Mouse (Mus musculus) liver, adult 2 months (tissue): ENCODE data around the gene Igsf8. TPM values are rescaled to one million over a fixed set of nuclear protein-coding genes. Genes with fewer than 3 reads are reported as not detected.
A peak's percentile ranks its signal among the peaks of the same experiment; 100 is the strongest.

Experiments used
- DNase-seq: peaks from one replicate; pipeline ENCODE4 v3.0.0-alpha.2; 2011; ENCODE audit warnings: low read depth, low spot score; ENCODE audit errors: extremely low read depth
- H3K27ac ChIP-seq: fragments of 200-500 bp; replicated peaks from 2 replicates; pipeline ENCODE4 v1.5.1; 2012; ENCODE audit warnings: low read depth, mild to moderate bottlenecking, control low read depth, inconsistent platforms, low read length; ENCODE audit not compliant: insufficient read depth
- H3K27me3 ChIP-seq: fragments of 200-500 bp; 2 replicates; pipeline ENCODE4 v1.6.1; 2012; ENCODE audit warnings: mild to moderate bottlenecking, moderate library complexity, low read length, inconsistent platforms; ENCODE audit not compliant: control insufficient read depth, insufficient read depth
- H3K36me3 ChIP-seq: fragments of 200-500 bp; 2 replicates; pipeline ENCODE4 v1.6.1; 2012; ENCODE audit warnings: low read length, inconsistent platforms; ENCODE audit not compliant: control insufficient read depth, insufficient read depth
- H3K4me1 ChIP-seq: fragments of 200-500 bp; 2 replicates; pipeline ENCODE4 v1.6.1; 2011; ENCODE audit warnings: low read length; ENCODE audit not compliant: control insufficient read depth, insufficient read depth
- H3K4me3 ChIP-seq: fragments of 200-500 bp; 2 replicates; pipeline ENCODE4 v1.5.1; 2011; ENCODE audit warnings: low read depth, mild to moderate bottlenecking, control low read depth, low read length, moderate library complexity; ENCODE audit not compliant: insufficient read depth
- H3K79me2 ChIP-seq: fragments of 200-500 bp; 2 replicates; pipeline ENCODE4 v1.6.1; 2012; ENCODE audit warnings: inconsistent platforms, mild to moderate bottlenecking, low read length, moderate library complexity; ENCODE audit not compliant: control insufficient read depth, insufficient read depth
- H3K9ac ChIP-seq: fragments of 200-500 bp; 2 replicates; pipeline ENCODE4 v1.6.1; 2012; ENCODE audit warnings: low read depth, mild to moderate bottlenecking, control low read depth, inconsistent platforms, low read length
- CTCF ChIP-seq: fragments of 200-500 bp; IDR thresholded peaks from 2 replicates; pipeline ENCODE4 v1.5.1; 2011; ENCODE audit warnings: low read depth, low read length, control low read depth
- POLR2A ChIP-seq: fragments of 200-500 bp; IDR thresholded peaks from 2 replicates; pipeline ENCODE4 v1.6.1; 2011; ENCODE audit warnings: low read length, control low read depth; ENCODE audit not compliant: insufficient read depth; ENCODE audit errors: extremely low read depth
- WGBS: fragments of 180-500 bp; shearing (Covaris S2); methylation state at CpG from one replicate; pipeline ENCODE4 v1.1.7; 2018; 5-methylcytosine and 5-hydroxymethylcytosine counted together
- polyA plus RNA-seq: library from polyadenylated mRNA; depleted of rRNA; stranded (reverse); fragments of >200 nt; gene quantifications from 2 replicates; pipeline ENCODE4 v1.2.3, GENCODE M21; 2012; rRNA removed
- total RNA-seq: library from RNA; depleted of rRNA; stranded (reverse); fragments of >200 nt; gene quantifications from 2 replicates; pipeline ENCODE4 v1.2.3, GENCODE M21; 2014; rRNA removed

Igsf8 gene
- total RNA-seq (3.6 and 9.7 TPM in 2 replicates), polyA plus RNA-seq (15.3 and 26.3 TPM in 2 replicates)

GRCm38 (mm10) chr1:172261477-172262078 is at the start of gene Igsf8:
Gene Igsf8 (plus strand): TSS chr1:172261641.
- 83% methylated on average over 8 of the region's 8 CpGs for WGBS
- TF ChIP-seq POLR2A (no peak), CTCF (no peak)
- Histone ChIP-seq H3K4me3 (no peak within 1 kb of the TSS), H3K9ac (no peak within 1 kb of the TSS), H3K27ac (no peak within 1 kb of the TSS), H3K79me2 (no peaks in the 10 kb centered on the region), H3K36me3 (no peaks in the 10 kb centered on the region), H3K27me3 (no peaks in the 10 kb centered on the region), H3K4me1 (no peaks in the 10 kb centered on the region)
- DNase-seq, result no peak

DNA sequence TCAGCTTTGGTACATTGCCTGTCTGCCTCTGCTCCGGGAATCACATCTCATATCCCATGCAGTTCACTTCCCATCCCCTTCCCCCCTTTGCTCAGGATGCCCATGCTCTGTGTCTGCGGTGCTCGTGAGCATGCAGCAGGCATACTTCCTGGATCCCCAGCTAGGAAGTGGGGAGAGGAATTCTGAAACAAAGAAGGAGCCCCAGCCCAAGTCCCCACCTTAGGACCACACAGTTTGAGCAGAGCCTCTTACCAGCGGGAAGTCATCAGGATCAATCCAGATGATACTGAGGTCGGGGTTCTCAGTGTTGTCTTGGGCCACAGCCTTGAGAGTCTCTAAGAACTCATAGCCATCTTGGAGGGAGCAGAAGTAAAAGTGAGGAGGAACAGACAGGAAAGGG is 48.7 kb upstream of the Igsf8 start:
- no peak overlapping the region for H3K27ac ChIP-seq
- DNase-seq, result no peak
- no peaks in the 10 kb centered on the region for H3K36me3 ChIP-seq
- 79% methylated on average over 5 of the region's 5 CpGs for WGBS
- H3K4me1 ChIP-seq, result 0 out of 2 replicates have a peak, but pooled peaks cover 5% of the 10 kb centered on the region
- no peak for TF ChIP-seq CTCF
- TF ChIP-seq POLR2A, result no peak
- no peak overlapping the region for H3K4me3 ChIP-seq
- H3K79me2 ChIP-seq, result no peaks in the 10 kb centered on the region
- H3K27me3 ChIP-seq, result no peaks in the 10 kb centered on the region
- no peak overlapping the region for H3K9ac ChIP-seq

GRCm38 (mm10) chr1:172213771-172214170 is 47.7 kb upstream of the Igsf8 start:
- TF ChIP-seq CTCF (no peak), POLR2A (no peak)
- Histone ChIP-seq H3K4me3 (no peak overlapping the region), H3K79me2 (no peaks in the 10 kb centered on the region), H3K4me1 (0 out of 2 replicates have a peak, but pooled peaks cover 5% of the 10 kb centered on the region), H3K36me3 (no peaks in the 10 kb centered on the region), H3K9ac (no peak overlapping the region), H3K27me3 (no peaks in the 10 kb centered on the region), H3K27ac (no peak overlapping the region)
- WGBS, result 61% methylated on average over 4 of the region's 4 CpGs
- DNase-seq, result no peak

GRCm38 (mm10) chr1:172214748-172215147 is 46.7 kb upstream of the Igsf8 start:
- TF ChIP-seq POLR2A, result no peak
- TF ChIP-seq CTCF, result no peak
- Histone ChIP-seq H3K79me2 (no peaks in the 10 kb centered on the region), H3K4me1 (0 out of 2 replicates have a peak, but pooled peaks cover 5% of the 10 kb centered on the region), H3K4me3 (no peak overlapping the region), H3K9ac (no peak overlapping the region), H3K27ac (no peak overlapping the region), H3K36me3 (no peaks in the 10 kb centered on the region), H3K27me3 (no peaks in the 10 kb centered on the region)
- DNase-seq, result no peak
- 47% methylated on average over 3 of the region's 3 CpGs for WGBS

- 2% methylated on average over 5 of the region's 5 CpGs for WGBS
- H3K4me1 ChIP-seq, result 0 out of 2 replicates have a peak, but pooled peaks cover 5% of the 10 kb centered on the region
- H3K9ac ChIP-seq, result peak overlapping the region; percentile 39
- H3K27me3 ChIP-seq, result no peaks in the 10 kb centered on the region
- no peaks in the 10 kb centered on the region for H3K79me2 ChIP-seq
- TF ChIP-seq CTCF (peak; percentile 97), POLR2A (no peak)
- H3K4me3 ChIP-seq, result peak overlapping the region; percentile 24; the same call in 1 of the 2 replicates
- peak; percentile 79 for DNase-seq
- no peaks in the 10 kb centered on the region for H3K36me3 ChIP-seq
- H3K27ac ChIP-seq, result peak overlapping the region; percentile 47
Measured at GRCm38 (mm10) chr1:172217148-172217547, 44.3 kb upstream of the Igsf8 start.
